Mouse (Mus musculus): ENCODE data around the gene Anxa2. TPM values are rescaled to one million over a fixed set of nuclear protein-coding genes. Genes with fewer than 3 reads are reported as not detected.

Anxa2 gene
- polyA plus RNA-seq, 1 experiment from 2014 or later: 387 TPM

- no peak for ATAC-seq (ENCODE audit: insufficient number of reproducible peaks, low FRiP score)
- WGBS: 3% methylated on average over 1 of the region's 1 CpGs
- Histone ChIP-seq H3K27me3 (replicated peaks) (no peaks in the 10 kb centered on the region), H3K9me3 (replicated peaks) (no peaks in the 10 kb centered on the region), H3K27ac (ENCODE audit: poor library complexity, severe bottlenecking) (no peak overlapping the region), H3K4me3 (no peak overlapping the region), H3K4me1 (replicated peaks) (peaks cover 31% of the 10 kb centered on the region), H3K9ac (no peak overlapping the region), H3K4me2 (no peak overlapping the region), H3K36me3 (peaks cover 71% of the 10 kb centered on the region)
These were observed 26.9 kb downstream of the Anxa2 start for GRCm38 (mm10) chr9:69480344-69480743.

GRCm38 (mm10) chr9:69483811-69484210, 30.4 kb downstream of the Anxa2 start:
- ATAC-seq (ENCODE audit: insufficient number of reproducible peaks, low FRiP score): no peak
- Histone ChIP-seq H3K4me1 (replicated peaks) (peaks cover 18% of the 10 kb centered on the region), H3K9me3 (replicated peaks) (no peaks in the 10 kb centered on the region), H3K9ac (no peak overlapping the region), H3K36me3 (peaks cover 78% of the 10 kb centered on the region), H3K27ac (ENCODE audit: poor library complexity, severe bottlenecking) (no peak overlapping the region), H3K4me3 (no peak overlapping the region), H3K27me3 (replicated peaks) (no peaks in the 10 kb centered on the region), H3K4me2 (no peak overlapping the region)
- WGBS: 58% methylated on average over 12 of the region's 12 CpGs

GRCm38 (mm10) chr9:69486140-69486539, 32.7 kb downstream of the Anxa2 start:
- Histone ChIP-seq H3K4me1 (replicated peaks) (peaks cover 20% of the 10 kb centered on the region), H3K27ac (ENCODE audit: poor library complexity, severe bottlenecking) (no peak overlapping the region), H3K4me2 (no peak overlapping the region), H3K9ac (no peak overlapping the region), H3K36me3 (peaks cover 91% of the 10 kb centered on the region), H3K9me3 (replicated peaks) (no peaks in the 10 kb centered on the region), H3K4me3 (no peak overlapping the region), H3K27me3 (replicated peaks) (no peaks in the 10 kb centered on the region)
- WGBS: 77% methylated on average over 8 of the region's 8 CpGs
- no peak for ATAC-seq (ENCODE audit: insufficient number of reproducible peaks, low FRiP score)

- Histone ChIP-seq H3K27me3 (replicated peaks) (no peaks in the 10 kb centered on the region), H3K4me3 (no peak overlapping the region), H3K4me2 (peak overlapping the region; percentile 22), H3K4me1 (replicated peaks) (peaks cover 20% of the 10 kb centered on the region), H3K9me3 (replicated peaks) (peaks cover 11% of the 10 kb centered on the region), H3K36me3 (peaks cover 100% of the 10 kb centered on the region), H3K9ac (no peak overlapping the region), H3K27ac (ENCODE audit: poor library complexity, severe bottlenecking) (peak overlapping the region; percentile 50)
- 0 out of 2 replicates have a peak, but pooled peaks have one; percentile 38 for ATAC-seq (ENCODE audit: insufficient number of reproducible peaks, low FRiP score)
- WGBS: 13% methylated on average over 8 of the region's 8 CpGs
These were observed 35.1 kb downstream of the Anxa2 start for GRCm38 (mm10) chr9:69488510-69488909.

GRCm38 (mm10) chr9:69488972-69489371, 35.6 kb downstream of the Anxa2 start:
- WGBS: 12% methylated on average over 5 of the region's 5 CpGs
- Histone ChIP-seq H3K36me3 (peaks cover 100% of the 10 kb centered on the region), H3K27ac (ENCODE audit: poor library complexity, severe bottlenecking) (peak overlapping the region; percentile 50)

GRCm38 (mm10) chr9:69492809-69493208, 39.4 kb downstream of the Anxa2 start:
- H3K9ac ChIP-seq: no peak overlapping the region
- H3K4me1 ChIP-seq (replicated peaks): peaks cover 15% of the 10 kb centered on the region
- H3K4me3 ChIP-seq: no peak overlapping the region
- H3K4me2 ChIP-seq: no peak overlapping the region
- H3K27ac ChIP-seq (ENCODE audit: poor library complexity, severe bottlenecking): no peak overlapping the region
- WGBS: 93% methylated on average over 6 of the region's 6 CpGs
- H3K36me3 ChIP-seq: peaks cover 65% of the 10 kb centered on the region
- peaks cover 15% of the 10 kb centered on the region for H3K9me3 ChIP-seq (replicated peaks)
- ATAC-seq (ENCODE audit: insufficient number of reproducible peaks, low FRiP score): no peak
- H3K27me3 ChIP-seq (replicated peaks): no peaks in the 10 kb centered on the region

More at GRCm38 (mm10) chr9:69488972-69489371, 35.6 kb downstream of the Anxa2 start:
- Histone ChIP-seq H3K9me3 (replicated peaks) (peaks cover 15% of the 10 kb centered on the region), H3K4me2 (peak overlapping the region; percentile 22), H3K4me1 (replicated peaks) (peaks cover 20% of the 10 kb centered on the region), H3K27me3 (replicated peaks) (no peaks in the 10 kb centered on the region), H3K4me3 (no peak overlapping the region), H3K9ac (no peak overlapping the region)
- no peak for ATAC-seq (ENCODE audit: insufficient number of reproducible peaks, low FRiP score)

GRCm38 (mm10) chr9:69502504-69502903, 49.1 kb downstream of the Anxa2 start:
- H3K4me2 ChIP-seq: no peak overlapping the region
- no peak overlapping the region for H3K4me3 ChIP-seq
- WGBS: 31% methylated on average over 6 of the region's 6 CpGs
- no peaks in the 10 kb centered on the region for H3K4me1 ChIP-seq (replicated peaks)
- H3K36me3 ChIP-seq: no peaks in the 10 kb centered on the region
- H3K9me3 ChIP-seq (replicated peaks): no peaks in the 10 kb centered on the region
- H3K27ac ChIP-seq (ENCODE audit: poor library complexity, severe bottlenecking): no peak overlapping the region
- no peak overlapping the region for H3K9ac ChIP-seq
- ATAC-seq (ENCODE audit: insufficient number of reproducible peaks, low FRiP score): no peak
- H3K27me3 ChIP-seq (replicated peaks): 0 out of 2 replicates have a peak, but pooled peaks cover 3% of the 10 kb centered on the region

GRCm38 (mm10) chr9:69505611-69506010, 52.2 kb downstream of the Anxa2 start:
- H3K27me3 ChIP-seq (replicated peaks): 0 out of 2 replicates have a peak, but pooled peaks cover 3% of the 10 kb centered on the region
- H3K36me3 ChIP-seq: no peaks in the 10 kb centered on the region
- no peak overlapping the region for H3K27ac ChIP-seq (ENCODE audit: poor library complexity, severe bottlenecking)
- ATAC-seq (ENCODE audit: insufficient number of reproducible peaks, low FRiP score): no peak
- H3K9ac ChIP-seq: no peak overlapping the region
- 17% methylated on average over 7 of the region's 7 CpGs for WGBS
- no peak overlapping the region for H3K4me3 ChIP-seq
- no peaks in the 10 kb centered on the region for H3K4me1 ChIP-seq (replicated peaks)
- 0 out of 2 replicates have a peak, but pooled peaks cover 2% of the 10 kb centered on the region for H3K9me3 ChIP-seq (replicated peaks)
- H3K4me2 ChIP-seq: no peak overlapping the region

- no peaks in the 10 kb centered on the region for H3K36me3 ChIP-seq
- H3K4me2 ChIP-seq: no peak overlapping the region
- no peak overlapping the region for H3K4me3 ChIP-seq
- no peaks in the 10 kb centered on the region for H3K4me1 ChIP-seq (replicated peaks)
- no peak for ATAC-seq (ENCODE audit: insufficient number of reproducible peaks, low FRiP score)
- H3K9me3 ChIP-seq (replicated peaks): 0 out of 2 replicates have a peak, but pooled peaks cover 2% of the 10 kb centered on the region
- 0 out of 2 replicates have a peak, but pooled peaks cover 3% of the 10 kb centered on the region for H3K27me3 ChIP-seq (replicated peaks)
- H3K27ac ChIP-seq (ENCODE audit: poor library complexity, severe bottlenecking): no peak overlapping the region
- WGBS: 46% methylated on average over 11 of the region's 11 CpGs
- H3K9ac ChIP-seq: no peak overlapping the region
These were observed 53.8 kb downstream of the Anxa2 start for GRCm38 (mm10) chr9:69507206-69507605.

- no peak overlapping the region for H3K4me2 ChIP-seq
- no peak overlapping the region for H3K9ac ChIP-seq
- no peak for ATAC-seq (ENCODE audit: insufficient number of reproducible peaks, low FRiP score)
- H3K4me3 ChIP-seq: no peak overlapping the region
- 0 out of 2 replicates have a peak, but pooled peaks cover 2% of the 10 kb centered on the region for H3K9me3 ChIP-seq (replicated peaks)
- H3K27me3 ChIP-seq (replicated peaks): 0 out of 2 replicates have a peak, but pooled peaks cover 3% of the 10 kb centered on the region
- H3K36me3 ChIP-seq: no peaks in the 10 kb centered on the region
- 75% methylated on average over 8 of the region's 8 CpGs for WGBS
- no peak overlapping the region for H3K27ac ChIP-seq (ENCODE audit: poor library complexity, severe bottlenecking)
- no peaks in the 10 kb centered on the region for H3K4me1 ChIP-seq (replicated peaks)
These were observed 54.6 kb downstream of the Anxa2 start for GRCm38 (mm10) chr9:69508016-69508415.

- no peak for ATAC-seq (ENCODE audit: insufficient number of reproducible peaks, low FRiP score)
- Histone ChIP-seq H3K27ac (ENCODE audit: poor library complexity, severe bottlenecking) (no peak overlapping the region), H3K4me1 (replicated peaks) (no peaks in the 10 kb centered on the region), H3K4me2 (no peak overlapping the region), H3K4me3 (no peak overlapping the region), H3K27me3 (replicated peaks) (no peaks in the 10 kb centered on the region), H3K9me3 (replicated peaks) (0 out of 2 replicates have a peak, but pooled peaks cover 2% of the 10 kb centered on the region), H3K9ac (no peak overlapping the region), H3K36me3 (no peaks in the 10 kb centered on the region)
- 42% methylated on average over 11 of the region's 11 CpGs for WGBS
These were observed 58.6 kb downstream of the Anxa2 start for GRCm38 (mm10) chr9:69511881-69512590.
